Mouse (Mus musculus): ENCODE measurements at regions not wholly inside any gene's neighbourhood (a gene's known extent, or its start where the extent isn't known, plus 50 kb on each side); places are given as distances from the start of the nearest gene placed in this dataset.

DNA sequence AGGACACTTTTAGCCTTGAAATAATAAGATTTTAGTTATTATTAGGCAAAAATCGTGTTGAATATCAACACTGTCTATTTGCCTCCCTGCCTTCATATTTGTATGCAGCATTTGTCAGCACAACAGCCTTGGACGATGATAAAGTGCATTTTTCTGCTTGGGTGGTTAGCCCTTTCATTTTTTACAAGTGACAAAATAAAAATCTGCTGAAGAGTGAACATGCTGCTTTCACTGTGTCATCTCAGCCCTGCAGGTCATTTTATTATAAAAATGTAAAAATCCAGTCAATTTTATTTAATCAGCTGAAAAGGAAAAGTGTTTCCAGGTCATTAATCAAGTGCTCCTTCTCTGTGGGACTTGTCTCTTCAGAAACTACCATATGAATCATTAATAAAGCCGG is 277.9 kb upstream of the Itga1 start:
- no peak for TF ChIP-seq CTCF (IDR thresholded peaks at IDR 0.05)
- no peak for TF ChIP-seq EP300 (IDR thresholded peaks at IDR 0.05; ENCODE audit: insufficient read depth, low read depth, low read length)
- no peak for TF ChIP-seq POLR2A (IDR thresholded peaks at IDR 0.05; ENCODE audit: insufficient read depth, low read depth, low read length)
